Mouse (Mus musculus) thymus, adult 2 months (tissue): ENCODE measurements around the gene Avpi1. TPM values are rescaled to one million over a fixed set of nuclear protein-coding genes. Genes with fewer than 3 reads are reported as not detected.

ENCODE experiments used
- DNase-seq: peaks from one replicate; pipeline ENCODE4 v3.0.0; 2021
- H3K27ac ChIP-seq: fragments of 200-500 bp; 2 replicates; pipeline ENCODE4 v1.5.1; 2012; ENCODE audit warnings: low read length, control low read depth; ENCODE audit not compliant: control insufficient read depth, insufficient read depth
- H3K27me3 ChIP-seq: fragments of 200-500 bp; 2 replicates; pipeline ENCODE4 v1.6.1; 2012; ENCODE audit warnings: mild to moderate bottlenecking, low read length, moderate library complexity, mixed read lengths; ENCODE audit not compliant: control insufficient read depth, insufficient read depth
- H3K36me3 ChIP-seq: fragments of 200-500 bp; 2 replicates; pipeline ENCODE4 v1.6.1; 2012; ENCODE audit warnings: mild to moderate bottlenecking, low read length, moderate library complexity; ENCODE audit not compliant: control insufficient read depth, insufficient read depth
- H3K4me1 ChIP-seq: fragments of 200-500 bp; replicated peaks from 2 replicates; pipeline ENCODE4 v1.6.1; 2012; ENCODE audit warnings: low read length; ENCODE audit not compliant: control insufficient read depth, insufficient read depth
- H3K4me3 ChIP-seq: fragments of 200-500 bp; 2 replicates; pipeline ENCODE4 v1.5.1; 2012; ENCODE audit warnings: mild to moderate bottlenecking, low read length, control low read depth, moderate library complexity; ENCODE audit not compliant: control insufficient read depth, insufficient read depth
- CTCF ChIP-seq: fragments of 200-500 bp; IDR thresholded peaks from 2 replicates; pipeline ENCODE4 v1.5.1; 2012; ENCODE audit warnings: mild to moderate bottlenecking, control low read depth, low read length, moderate library complexity, borderline replicate concordance; ENCODE audit not compliant: control insufficient read depth, poor library complexity, insufficient read depth; ENCODE audit errors: extremely low read depth
- POLR2A ChIP-seq: fragments of 200-500 bp; IDR thresholded peaks from 2 replicates; pipeline ENCODE4 v1.6.1; 2012; ENCODE audit warnings: mild to moderate bottlenecking, low read length, control low read depth, moderate library complexity; ENCODE audit not compliant: control insufficient read depth, poor library complexity, insufficient read depth; ENCODE audit errors: extremely low read depth
- WGBS: fragments of 180-500 bp; shearing (Covaris S2); methylation state at CpG from one replicate; pipeline ENCODE4 v1.1.7; 2018; 5-methylcytosine and 5-hydroxymethylcytosine counted together
- polyA plus RNA-seq: library from polyadenylated mRNA; depleted of rRNA; stranded (reverse); fragments of >200 nt; gene quantifications from 2 replicates; pipeline ENCODE4 v1.2.3, GENCODE M21; 2012

Gene Avpi1
- polyA plus RNA-seq, 1 experiment, result 15.9 TPM

DNA sequence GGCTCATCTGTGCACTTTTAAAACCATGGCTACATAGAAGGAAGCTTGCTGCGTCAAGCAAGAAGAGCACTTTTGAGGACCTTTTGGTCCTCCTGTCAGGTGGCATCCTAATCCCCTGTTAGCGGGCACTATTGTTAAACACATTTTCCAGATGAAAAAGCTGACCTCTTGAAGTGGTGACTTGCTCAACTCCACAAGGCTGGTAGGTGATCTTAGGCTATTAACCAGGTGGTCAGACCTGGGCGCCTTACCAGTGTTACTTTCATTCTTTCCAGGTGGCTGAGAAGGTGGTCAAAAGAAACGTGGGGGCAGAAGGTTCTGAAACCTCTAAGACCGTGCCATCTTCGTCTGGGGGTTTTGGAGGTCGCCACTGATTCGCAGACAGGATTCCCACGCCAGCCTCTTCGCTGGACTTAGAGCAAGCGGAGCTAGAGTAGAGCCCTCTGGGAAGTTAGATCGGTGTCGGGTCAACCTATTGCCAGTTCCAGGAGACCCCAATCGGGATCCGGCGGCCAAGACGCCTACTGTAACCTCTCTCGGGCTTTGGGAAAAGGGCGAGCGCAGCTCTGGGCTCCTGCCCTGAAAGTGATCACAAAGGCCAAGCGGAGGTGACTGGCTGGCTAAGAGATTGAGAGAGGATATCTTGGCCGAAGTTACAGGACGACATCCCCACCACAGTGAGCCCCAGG, 663 bp downstream of the Avpi1 start:
- Histone ChIP-seq H3K36me3 (no peaks in the 10 kb centered on the region; the same call in 1 of the 2 replicates), H3K27ac (peak overlapping the region; percentile 21), H3K27me3 (no peaks in the 10 kb centered on the region), H3K4me3 (peak overlapping the region; percentile 61), H3K4me1 (peaks cover 17% of the 10 kb centered on the region)
- WGBS, result 10% methylated on average over 23 of the region's 23 CpGs
- no peak for DNase-seq
- TF ChIP-seq POLR2A, result no peak
- TF ChIP-seq CTCF, result no peak

GRCm38 (mm10) chr19:42127024-42127423, 1.8 kb downstream of the Avpi1 start:
- no peak overlapping the region for H3K4me3 ChIP-seq
- H3K4me1 ChIP-seq, result peaks cover 17% of the 10 kb centered on the region

GRCm38 (mm10) chr19:42126219-42126605, 2.6 kb downstream of the Avpi1 start:
- WGBS, result 93% methylated on average over 6 of the region's 6 CpGs
- DNase-seq, result no peak
- no peak overlapping the region for H3K27ac ChIP-seq
- no peaks in the 10 kb centered on the region for H3K27me3 ChIP-seq
- H3K36me3 ChIP-seq, result peaks cover 3% of the 10 kb centered on the region; the same call in 1 of the 2 replicates
- peaks cover 17% of the 10 kb centered on the region for H3K4me1 ChIP-seq
- TF ChIP-seq CTCF (no peak), POLR2A (no peak)
- H3K4me3 ChIP-seq, result no peak overlapping the region

More at GRCm38 (mm10) chr19:42127024-42127423, 1.8 kb downstream of the Avpi1 start:
- no peaks in the 10 kb centered on the region for H3K27me3 ChIP-seq
- DNase-seq, result no peak
- H3K36me3 ChIP-seq, result no peaks in the 10 kb centered on the region; the same call in 1 of the 2 replicates
- TF ChIP-seq CTCF (no peak), POLR2A (no peak)
- no peak overlapping the region for H3K27ac ChIP-seq
- 97% methylated on average over 5 of the region's 5 CpGs for WGBS

GRCm38 (mm10) chr19:42125501-42126218, 3.2 kb downstream of the Avpi1 start:
- H3K36me3 ChIP-seq, result peaks cover 7% of the 10 kb centered on the region; the same call in 1 of the 2 replicates
- peaks cover 17% of the 10 kb centered on the region for H3K4me1 ChIP-seq
- no peak overlapping the region for H3K4me3 ChIP-seq
- no peaks in the 10 kb centered on the region for H3K27me3 ChIP-seq
- WGBS, result 94% methylated on average over 11 of the region's 11 CpGs
- TF ChIP-seq POLR2A (no peak), CTCF (no peak)
- H3K27ac ChIP-seq, result no peak overlapping the region
- no peak for DNase-seq

DNA sequence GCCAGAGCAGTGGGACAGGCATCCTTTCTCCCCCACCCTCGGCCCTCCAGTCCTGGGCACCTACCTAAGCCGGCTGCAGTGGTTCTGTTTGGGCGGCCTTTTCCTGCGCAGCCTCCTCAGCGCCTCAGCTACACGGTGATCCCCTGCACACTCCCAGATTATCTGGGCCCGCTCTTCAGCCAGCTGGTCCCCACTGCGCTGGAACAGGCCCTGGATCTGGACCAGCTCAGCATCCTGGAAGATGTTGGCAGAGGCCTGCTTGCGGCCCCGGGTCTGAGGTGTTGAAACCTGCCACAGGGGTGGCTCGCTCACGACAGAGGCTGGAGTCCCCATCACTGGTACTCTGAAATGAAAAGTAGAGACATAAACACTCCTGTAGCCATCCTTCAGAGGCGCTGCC, 4.2 kb downstream of the Avpi1 start:
- Histone ChIP-seq H3K4me3 (no peak overlapping the region), H3K27ac (no peak overlapping the region), H3K36me3 (peaks cover 9% of the 10 kb centered on the region; the same call in 1 of the 2 replicates), H3K27me3 (no peaks in the 10 kb centered on the region), H3K4me1 (peaks cover 10% of the 10 kb centered on the region)
- TF ChIP-seq POLR2A, result no peak
- no peak for TF ChIP-seq CTCF
- no peak for DNase-seq
- WGBS, result 96% methylated on average over 13 of the region's 13 CpGs

- no peak for TF ChIP-seq POLR2A
- no peak for TF ChIP-seq CTCF
- no peaks in the 10 kb centered on the region for H3K4me1 ChIP-seq
- WGBS, result 98% methylated on average over 8 of the region's 8 CpGs
- H3K36me3 ChIP-seq, result peaks cover 15% of the 10 kb centered on the region; the same call in 1 of the 2 replicates
- H3K27me3 ChIP-seq, result no peaks in the 10 kb centered on the region
- H3K27ac ChIP-seq, result no peak overlapping the region
- no peak for DNase-seq
- no peak overlapping the region for H3K4me3 ChIP-seq
Measured at GRCm38 (mm10) chr19:42120451-42120850, 8.4 kb downstream of the Avpi1 start.

DNA sequence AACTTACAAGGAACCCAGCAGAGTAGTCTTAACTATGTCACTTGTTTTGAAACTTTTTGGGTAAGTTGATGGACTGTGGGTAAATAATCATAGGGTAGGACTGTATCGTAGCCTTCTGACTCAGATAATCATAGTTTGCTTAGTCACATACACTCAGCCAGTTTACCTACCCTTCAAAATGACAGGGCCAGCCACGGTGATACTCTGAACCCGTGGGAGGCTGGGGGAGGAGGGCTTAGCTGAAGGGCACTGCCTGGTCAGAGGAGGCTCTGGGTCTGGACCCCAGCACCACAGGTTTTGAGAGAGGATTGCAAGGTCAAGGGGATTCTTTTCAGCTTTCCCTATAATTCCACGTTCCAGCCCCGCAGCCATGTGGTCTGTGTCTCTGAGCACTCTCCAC, 10.3 kb downstream of the Avpi1 start:
- H3K4me3 ChIP-seq, result no peak overlapping the region
- peaks cover 18% of the 10 kb centered on the region for H3K36me3 ChIP-seq
- H3K4me1 ChIP-seq, result no peaks in the 10 kb centered on the region
- WGBS, result 97% methylated on average over 5 of the region's 5 CpGs
- TF ChIP-seq CTCF, result no peak
- no peak for TF ChIP-seq POLR2A
- H3K27ac ChIP-seq, result no peak overlapping the region
- no peaks in the 10 kb centered on the region for H3K27me3 ChIP-seq
- DNase-seq, result no peak
